Mouse (Mus musculus): ENCODE data around the gene Slc17a5.
A peak's percentile ranks its signal among the peaks of the same experiment; 100 is the strongest.
"Not testable (repeated sequence)": the region's sequence is repeated elsewhere in the genome, so short reads cannot be mapped to it uniquely, and the experiment has no call there.

The Slc17a5 gene

DNA sequence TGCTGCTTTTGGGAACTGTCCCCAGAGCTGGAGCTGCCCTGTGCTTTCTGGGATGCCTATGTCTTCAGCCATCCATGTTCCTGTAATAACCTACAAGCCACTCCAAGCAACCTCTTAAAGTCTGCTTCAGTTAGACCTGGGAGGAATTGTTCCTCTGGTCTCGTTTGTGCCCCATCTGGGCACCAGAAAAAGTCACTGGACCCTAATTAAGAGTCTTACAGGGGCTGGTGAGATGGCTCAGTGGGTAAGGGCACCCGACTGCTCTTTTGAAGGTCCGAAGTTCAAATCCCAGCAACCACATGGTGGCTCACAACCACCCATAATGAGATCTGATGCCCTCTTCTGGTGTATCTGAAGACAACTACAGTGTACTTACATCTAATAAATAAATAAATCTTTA, 70.6 kb downstream of the Slc17a5 start:
- not testable (repeated sequence) for DNase-seq (ENCODE audit: low spot score)

DNA sequence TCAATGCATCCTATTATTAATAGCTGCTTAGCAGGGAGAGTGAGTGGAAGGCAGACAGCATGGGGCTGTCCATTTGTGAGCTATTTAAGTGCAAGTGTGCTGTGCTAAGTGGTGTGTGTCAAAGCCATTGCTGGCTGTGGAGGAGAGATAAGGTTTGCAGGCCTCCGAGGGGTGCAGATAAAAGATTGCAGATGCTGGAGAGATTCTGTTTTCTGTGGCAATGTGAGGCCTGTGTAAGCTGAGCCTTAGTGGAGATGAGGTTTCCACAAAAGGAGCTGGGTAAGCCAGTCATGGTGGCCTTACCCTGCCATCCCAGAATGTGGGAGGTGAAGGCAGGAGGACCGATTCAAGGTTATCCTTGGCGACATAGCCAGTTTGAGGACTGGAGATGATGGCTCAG, 71.7 kb downstream of the Slc17a5 start:
- no peak for DNase-seq (ENCODE audit: low spot score)

DNA sequence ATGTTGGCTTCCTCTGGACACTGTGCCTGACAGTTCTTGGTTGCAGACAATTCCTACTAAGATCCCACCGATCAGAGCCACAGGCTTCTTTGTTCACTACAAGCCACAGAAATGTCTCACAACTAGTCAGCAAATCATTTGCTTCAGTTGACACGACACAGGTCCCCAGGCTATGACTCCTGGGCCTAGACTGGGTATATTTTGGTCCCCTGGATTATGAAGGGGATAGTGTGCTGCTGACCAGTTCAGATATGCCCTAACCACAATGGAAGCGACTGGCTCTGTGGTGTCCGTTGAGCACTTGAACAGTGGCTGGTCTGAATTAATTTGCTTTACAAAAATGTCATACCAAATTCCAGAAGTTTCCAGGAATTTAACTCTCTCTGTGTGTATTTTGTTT, 73.2 kb downstream of the Slc17a5 start:
- no peak for DNase-seq (ENCODE audit: low spot score)

DNA sequence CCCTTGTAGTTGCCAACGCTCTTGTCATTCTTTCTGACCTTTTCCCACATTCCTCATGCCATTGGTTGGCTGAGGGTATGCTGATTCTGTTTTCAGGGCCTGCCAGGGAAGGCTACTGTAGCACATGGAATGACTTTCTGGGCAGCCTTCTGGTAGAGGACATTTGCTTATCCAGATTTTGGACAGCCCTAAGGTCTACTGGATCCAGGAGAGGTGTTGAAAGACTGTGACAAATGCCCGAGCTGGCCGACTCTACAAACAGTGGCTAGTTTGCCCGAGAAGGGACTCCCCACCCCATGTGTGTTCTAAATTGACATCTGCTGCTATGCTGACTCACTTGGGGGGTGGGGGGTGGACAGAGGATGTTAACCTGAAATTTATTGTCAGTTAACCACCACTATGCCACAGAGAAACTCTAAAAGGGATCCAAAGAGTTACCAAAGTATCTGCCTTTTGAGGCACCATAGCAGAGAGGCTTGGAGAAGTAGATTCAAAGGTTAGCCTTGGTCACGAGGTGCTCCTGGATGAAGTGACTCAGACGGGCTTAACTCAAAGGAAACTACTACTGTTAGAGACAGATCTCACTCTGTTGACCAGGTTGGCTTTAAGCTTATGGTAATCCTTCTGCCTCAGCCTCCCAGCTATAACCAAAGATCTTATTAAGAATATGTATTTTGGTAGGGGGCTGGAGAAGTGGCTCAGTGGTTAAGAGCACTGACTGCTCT, 73.9 kb downstream of the Slc17a5 start:
- DNase-seq (ENCODE audit: low spot score), result no peak

DNA sequence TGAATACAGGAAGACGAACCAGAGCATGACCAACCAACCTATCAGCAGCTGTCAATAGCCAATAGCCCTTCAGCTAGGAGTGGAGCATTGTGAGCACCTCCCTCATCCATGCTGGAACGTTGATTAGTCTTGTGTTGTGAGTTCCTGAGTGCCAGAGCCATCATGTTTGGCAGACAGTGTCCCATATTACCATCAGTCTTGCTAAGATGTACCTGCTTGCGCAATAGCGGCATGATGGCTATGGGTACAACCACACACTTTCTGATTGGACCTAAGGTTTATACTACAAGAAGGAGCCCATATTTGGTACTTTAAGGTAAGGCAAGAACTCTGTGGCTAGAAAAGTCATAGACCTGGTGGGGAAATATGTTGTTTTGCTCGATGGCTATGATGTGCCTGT, 76.1 kb downstream of the Slc17a5 start:
- no peak for DNase-seq (ENCODE audit: low spot score)

DNA sequence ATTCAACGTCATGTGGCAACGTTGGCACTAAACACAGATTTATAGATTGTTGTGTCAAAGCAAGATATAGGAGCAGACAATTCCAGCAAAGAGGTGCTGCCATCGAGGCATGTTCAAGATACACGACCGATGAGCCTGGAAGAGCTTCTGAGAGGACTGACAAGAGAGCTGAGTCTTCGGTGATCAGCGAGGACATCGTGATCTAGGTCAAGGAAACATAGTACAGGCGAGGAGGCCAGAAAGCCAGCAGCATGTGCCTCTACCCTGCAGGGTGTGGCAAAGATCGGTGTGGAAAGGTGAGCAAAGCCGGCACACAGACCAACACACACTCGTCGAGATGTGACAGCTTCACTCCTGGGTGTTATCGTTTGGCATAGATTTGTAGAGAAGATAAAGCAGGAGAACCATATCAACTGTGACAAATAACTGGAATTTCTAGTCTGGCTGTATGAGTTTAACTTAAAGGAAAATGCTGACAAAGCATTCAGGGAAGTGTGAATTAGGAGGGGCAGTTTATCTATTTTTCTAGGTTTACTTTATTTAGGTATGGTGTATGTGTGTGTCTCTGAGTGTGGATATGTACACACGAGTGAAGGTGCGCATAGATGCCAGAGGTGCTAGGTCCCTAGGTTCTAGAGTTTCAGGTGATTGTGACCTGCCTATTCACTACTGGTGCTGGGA, 79.6 kb downstream of the Slc17a5 start:
- no peak for DNase-seq (ENCODE audit: low spot score)

DNA sequence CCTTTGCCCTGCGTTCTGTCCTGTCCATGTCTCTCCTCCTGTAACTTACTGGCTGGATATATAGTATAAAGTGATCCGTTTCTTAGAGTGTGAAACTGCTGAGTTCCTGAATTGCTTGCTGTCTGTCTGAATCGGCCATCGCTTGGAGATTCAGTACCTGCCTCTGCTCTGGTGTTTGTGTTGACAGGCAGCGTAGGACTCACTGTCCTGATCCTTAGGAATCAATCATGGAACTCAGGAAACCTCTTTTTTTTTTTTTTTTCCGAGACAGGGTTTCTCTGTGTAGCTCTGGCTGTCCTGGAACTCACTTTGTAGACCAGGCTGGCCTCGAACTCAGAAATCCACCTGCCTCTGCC, 81.1 kb downstream of the Slc17a5 start:
- no peak for DNase-seq (ENCODE audit: low spot score)

DNA sequence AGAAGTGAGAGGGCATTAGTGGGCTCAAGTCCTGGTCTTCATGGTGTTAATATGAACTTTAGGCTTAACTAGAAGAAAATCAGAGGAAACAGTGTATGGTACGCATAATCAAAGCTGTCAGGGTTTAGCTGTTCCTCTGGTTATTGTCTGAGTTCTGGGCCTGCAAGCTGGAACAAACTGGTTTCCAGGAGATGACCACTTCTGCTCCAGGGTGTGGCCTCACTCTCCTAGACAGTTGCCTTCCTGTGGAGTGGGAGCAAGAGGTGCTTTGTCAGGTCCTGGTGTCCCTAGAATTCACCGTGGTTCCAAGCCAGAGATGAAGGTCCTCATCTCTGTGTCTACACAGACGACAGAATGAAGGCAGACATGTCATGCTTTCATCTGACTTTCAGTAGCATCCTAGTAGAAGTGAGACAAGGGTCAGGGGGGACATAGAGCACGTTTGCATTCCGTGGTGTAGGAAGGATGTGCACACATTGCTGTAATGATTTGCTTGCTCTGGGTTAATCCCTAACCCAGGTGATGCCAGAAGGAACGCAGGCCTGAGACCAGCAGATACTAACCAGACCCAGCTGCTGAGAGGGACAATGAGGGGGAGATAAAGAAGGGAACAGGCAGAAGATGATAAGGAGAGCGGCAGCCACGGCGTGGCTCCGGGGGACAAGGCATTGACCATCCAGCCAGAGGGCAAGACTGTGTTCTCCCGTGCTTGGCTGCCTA, 81.7 kb downstream of the Slc17a5 start:
- DNase-seq (ENCODE audit: low spot score), result no peak

DNA sequence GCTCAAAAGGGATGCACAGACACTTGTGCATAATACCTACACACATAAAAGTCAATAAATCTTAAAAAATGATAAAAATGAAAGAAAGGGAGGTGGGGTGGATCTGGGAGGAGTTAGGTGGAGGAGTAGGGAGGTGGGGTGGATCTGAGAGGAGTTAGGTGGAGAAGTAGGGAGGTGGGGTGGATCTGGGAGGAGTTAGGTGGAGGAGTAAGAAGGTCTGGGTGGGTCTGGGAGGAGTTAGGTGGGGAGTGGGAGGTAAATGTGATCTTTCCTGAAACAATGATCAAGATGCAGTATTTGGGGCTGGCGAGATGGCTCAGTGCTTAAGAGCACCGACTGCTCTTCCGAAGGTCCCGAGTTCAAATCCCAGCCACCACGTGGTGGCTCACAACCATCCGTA, 82.6 kb downstream of the Slc17a5 start:
- DNase-seq (ENCODE audit: low spot score), result no peak

DNA sequence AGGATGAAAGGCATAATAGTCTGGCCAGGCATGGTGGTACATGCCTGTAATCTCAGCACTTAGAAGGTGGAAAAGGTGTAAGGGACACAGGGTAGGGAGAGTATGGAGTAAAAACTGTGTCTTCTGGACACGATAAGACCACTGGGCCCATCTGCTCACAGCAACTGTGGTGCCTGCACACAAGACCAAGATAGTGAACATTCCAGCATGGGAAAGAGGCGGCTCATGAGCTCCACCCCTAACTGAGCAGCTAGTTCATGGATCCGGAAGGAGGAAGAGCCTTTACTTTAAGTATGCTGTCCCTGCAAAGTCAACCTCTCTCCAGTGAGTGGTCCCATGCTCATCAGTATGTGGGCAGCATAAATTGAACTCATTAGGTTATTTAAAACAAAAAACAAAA, 83.2 kb downstream of the Slc17a5 start:
- no peak for DNase-seq (ENCODE audit: low spot score)

DNA sequence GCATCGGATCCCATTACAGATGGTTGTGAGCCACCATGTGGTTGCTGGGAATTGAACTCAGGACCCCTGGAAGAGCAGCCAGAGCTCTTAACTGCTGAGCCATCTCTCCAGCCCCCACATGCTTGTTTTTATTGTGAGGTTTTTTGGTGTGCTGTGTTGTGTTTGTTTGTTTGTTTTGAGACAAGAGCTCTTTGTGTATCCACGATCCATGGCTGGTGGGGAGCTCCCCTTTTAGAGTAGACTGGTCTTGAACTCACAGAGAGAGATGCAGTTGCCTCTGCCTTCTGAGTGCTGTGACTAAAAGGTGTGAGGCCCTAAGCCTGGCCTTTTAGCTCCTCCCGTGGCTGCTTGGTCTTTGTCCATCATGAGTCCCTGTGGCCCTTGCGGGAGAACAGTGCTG, 83.7 kb downstream of the Slc17a5 start:
- no peak for DNase-seq (ENCODE audit: low spot score)

DNA sequence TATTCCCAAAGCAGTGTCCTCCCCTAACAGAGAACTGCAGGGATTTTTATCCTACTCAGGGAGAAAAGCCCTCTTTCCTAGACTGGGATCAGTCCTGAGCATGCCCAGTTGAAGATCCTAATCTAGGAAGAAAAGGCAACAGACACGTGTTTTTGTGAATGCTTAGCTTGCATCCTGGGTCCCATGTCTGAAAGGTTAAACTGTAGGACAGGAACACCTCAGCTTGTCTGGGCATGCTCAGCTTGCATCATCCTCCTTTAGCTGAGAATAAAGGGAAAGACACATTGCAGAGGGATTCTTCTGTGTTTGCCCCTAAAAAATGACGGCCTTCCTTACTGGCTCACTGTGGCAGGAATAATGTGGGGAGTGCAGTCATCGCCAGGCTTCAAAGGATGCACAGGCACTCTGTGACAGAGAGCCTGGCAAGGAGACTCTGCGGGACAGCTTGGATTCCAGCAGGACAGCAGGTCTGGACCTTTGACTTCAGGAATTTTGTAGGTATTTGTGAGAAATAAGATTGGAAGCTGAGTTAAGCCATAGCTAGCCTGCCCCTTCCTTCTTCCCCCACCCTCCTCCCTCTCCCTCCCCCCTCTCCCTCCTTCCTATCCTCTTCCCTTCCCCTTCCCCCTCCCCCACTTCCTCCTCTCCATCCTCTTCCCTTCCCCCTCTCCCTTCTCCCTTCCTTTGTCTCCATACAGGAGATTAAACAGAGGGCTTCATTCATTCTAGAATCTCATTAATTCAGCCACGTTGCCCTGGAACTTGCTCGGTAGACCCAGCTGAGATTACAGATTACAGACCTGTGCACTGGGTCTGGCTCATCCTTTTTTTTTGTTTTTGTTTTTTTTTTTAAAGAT, 84.4 kb downstream of the Slc17a5 start:
- DNase-seq (ENCODE audit: low spot score), result no peak

DNA sequence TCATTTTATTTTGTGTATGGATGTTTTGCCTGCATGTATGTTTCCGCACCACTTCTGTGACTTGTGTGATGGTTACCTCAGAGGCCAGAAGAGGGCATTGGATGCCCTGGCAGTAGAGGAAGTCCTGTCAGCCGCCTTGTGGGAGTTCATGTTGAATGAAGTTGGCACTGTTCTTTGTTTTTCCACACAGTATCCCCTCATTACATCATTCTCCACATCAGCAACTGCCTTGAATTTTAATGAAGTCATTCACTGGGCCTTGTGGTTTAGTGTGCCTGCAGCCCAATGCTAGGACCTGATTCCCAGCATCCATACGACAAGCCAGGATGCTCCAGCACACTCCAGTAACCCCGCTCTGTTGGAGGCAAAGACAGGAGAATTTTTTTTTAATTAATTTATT, 86.6 kb downstream of the Slc17a5 start:
- DNase-seq (ENCODE audit: low spot score), result no peak

DNA sequence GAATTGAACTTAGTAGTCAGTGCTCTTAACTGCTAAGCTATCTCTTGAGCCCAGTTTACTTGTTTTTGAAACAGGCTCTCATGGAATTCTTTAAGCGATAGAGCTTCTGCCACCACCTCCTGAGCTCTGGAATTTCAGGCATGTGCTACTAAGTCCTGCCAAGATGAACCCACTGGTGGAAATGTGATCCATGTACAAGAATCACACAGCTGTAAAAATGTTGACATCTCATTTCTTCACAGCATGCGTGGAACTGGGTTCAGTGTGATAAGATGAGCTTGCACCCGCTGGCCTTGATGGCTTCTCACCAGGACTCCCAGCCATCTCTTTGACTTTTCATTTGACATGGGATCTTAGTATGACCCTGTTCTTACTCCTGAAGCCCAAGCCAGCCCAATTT, 87.5 kb downstream of the Slc17a5 start:
- DNase-seq (ENCODE audit: low spot score), result no peak

DNA sequence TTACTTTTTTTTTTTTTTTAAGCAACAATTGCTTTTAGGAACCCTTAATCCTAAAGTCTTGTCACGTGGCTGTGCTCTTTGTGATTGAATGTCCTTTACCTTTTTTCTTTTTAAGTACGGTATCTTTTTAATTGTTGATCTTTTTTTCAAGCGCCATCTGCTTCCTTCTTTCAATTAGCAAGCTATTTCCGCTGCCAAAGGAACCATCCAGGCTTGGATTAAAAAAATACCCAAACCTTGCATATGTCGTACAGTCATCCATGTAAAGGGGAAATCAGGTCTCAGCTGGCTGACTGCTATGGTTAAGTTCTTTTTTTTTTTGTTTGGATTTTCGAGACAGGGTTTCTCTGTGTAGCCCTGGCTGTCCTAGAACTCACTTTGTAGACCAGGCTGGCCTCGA, 94.7 kb downstream of the Slc17a5 start:
- no peak for DNase-seq (ENCODE audit: low spot score)

DNA sequence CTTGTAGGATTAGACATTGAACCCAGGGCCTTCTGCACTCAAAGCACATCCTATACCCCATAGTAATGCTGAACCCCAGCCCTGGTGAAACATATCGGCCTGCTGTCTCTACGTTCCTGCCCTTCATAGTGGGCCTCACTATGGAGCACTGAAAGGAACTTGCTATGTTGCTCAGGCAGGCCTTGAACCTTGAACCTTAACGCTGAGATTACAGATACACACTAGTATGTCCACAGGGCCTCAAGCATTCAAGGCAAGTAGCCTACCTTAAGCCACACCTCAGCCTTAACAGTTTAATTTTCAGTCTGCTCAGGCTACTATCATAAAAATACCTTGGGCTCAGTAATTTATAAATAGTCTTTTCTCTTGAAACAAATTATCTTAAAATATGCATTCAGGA, 95.6 kb downstream of the Slc17a5 start:
- DNase-seq (ENCODE audit: low spot score), result no peak

DNA sequence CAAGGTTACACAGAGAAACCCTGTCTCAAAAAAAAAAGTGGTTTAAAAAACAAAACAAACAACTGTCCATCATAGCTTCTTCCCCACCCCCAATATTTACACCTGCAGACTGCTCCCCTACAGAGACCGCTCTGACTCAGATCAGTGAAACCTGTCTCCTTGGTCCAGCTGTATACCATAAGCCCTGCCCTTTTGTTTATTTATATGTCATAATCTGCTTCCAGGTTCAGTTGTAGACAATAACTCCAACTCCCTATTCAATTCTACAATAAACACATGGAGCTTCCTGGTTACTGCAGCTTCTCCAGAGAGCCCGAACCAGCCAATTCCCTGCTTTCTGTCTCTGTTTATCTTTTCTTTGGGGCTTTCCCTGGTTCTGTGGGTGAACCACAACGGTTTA, 96.7 kb downstream of the Slc17a5 start:
- DNase-seq (ENCODE audit: low spot score), result no peak

DNA sequence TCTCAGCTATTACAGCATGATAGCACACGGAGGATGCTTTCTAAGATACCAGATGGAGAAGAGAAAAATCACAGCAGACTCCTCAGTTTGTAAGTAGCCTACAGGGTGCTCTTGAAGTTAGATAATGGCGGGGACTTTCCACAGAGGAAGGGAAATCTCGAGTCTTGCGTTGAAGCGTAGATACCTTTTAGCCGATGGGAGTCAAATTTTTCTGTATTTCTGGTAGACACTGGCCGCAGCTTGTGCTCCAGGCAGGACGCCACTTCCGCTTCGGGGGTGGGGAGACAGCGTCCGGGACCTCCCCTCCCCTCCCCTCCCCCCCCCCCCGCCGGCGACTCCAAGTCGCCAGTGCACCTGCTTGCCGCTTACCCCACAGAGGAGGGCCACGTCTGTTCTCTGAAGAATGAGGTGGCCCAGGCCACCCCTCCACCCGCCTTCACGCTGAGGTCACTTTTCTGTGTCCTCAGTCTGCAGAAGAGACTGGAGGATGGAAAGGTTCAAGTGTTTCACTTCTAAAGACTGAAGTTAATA, 98.9 kb downstream of the Slc17a5 start, which contains the start of gene Eef1a1:
Gene Eef1a1, minus strand, starts transcription at position 262 of the 531 bp plus-strand sequence.
- DNase-seq (ENCODE audit: low spot score), result peak; percentile 63

DNA sequence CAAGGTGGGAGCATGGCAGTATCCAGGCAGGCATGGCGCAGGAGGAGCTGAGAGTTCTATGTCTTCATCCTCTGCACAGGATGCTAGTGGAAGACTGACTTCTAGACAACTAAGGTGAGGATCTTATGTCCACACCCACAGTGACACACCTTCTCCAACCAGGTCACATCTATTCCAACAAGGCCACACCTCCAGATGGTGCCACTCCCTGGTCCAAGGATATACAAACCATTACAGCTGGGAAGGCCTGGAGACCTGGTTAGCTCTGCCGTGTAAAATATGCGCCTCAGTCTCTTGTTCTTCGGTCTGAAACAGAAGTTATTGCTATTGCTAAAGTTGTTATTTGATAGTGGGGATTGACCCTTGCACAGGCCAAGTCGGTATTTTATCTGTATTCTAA, 99.8 kb downstream of the Slc17a5 start:
- DNase-seq (ENCODE audit: low spot score), result not testable (repeated sequence)

Data from ovary, postnatal 36 days (tissue).